Mouse (Mus musculus): ENCODE measurements at regions not wholly inside any gene's neighbourhood (a gene's known extent, or its start where the extent isn't known, plus 50 kb on each side); places are given as distances from the start of the nearest gene placed in this dataset.
A peak's percentile ranks its signal among the peaks of the same experiment; 100 is the strongest.
"Not testable (repeated sequence)": the region's sequence is repeated elsewhere in the genome, so short reads cannot be mapped to it uniquely, and the experiment has no call there.

DNA sequence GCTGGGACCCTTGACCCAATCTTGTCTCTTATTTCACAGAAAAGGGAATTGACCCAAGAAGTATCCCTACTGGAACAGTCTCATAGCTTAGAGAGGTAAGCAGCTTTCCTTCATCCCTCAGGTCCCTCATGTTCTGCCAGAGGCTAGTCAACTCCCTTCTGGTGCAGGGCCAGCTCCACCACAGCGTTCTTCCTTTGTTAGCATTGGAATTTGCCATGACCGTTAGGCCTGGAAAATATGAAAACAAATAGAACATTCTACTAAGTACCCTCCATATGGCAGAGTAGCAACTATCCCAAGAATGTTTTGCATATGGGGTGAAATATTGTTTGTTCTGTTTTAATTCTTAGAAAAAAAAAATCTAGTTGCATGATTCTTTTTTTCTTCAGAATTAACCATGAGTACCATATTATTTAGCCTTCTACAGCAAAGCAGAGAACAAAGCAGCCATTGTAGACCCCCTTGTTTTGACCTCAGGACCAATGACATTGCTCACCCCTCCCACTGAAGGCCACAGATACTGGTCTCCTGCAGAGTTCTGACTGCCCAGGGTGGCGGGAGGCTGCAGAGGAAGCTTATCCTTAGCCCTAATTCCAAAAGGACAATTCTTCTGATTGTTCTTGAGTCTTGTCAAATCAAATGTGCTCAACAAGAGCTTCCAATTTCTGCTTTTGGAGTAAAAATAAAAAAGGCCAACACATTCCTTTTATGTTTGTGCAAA, 78.1 kb upstream of the Ehbp1 start:
- DNase-seq (ENCODE audit: extremely low spot score, low spot score): no peak
- WGBS: 53% methylated on average over 3 of the region's 3 CpGs

DNA sequence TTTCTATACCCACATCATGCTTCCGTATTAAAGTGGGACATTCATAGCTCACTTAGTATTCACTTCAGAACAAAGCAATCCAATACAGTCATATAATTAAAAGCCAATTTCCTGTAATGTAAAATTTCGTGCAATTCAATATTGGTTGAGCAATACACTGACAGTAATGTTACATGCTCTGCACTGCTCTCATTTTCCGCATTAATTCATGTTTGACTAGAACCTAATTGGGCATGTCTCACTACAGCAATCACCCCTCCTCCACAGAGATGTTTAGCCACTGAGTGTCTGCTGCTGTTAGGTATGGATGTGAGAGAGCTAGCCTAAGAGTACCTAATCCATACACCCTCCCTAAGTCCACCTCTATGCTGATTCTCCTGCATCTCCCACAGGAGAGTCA, 79.7 kb upstream of the Ehbp1 start:
- H3K27ac ChIP-seq: no peak overlapping the region
- peaks cover 5% of the 10 kb centered on the region for H3K4me1 ChIP-seq
- 93% methylated on average over 3 of the region's 3 CpGs for WGBS

More for the DNA sequence above, 78.1 kb upstream of the Ehbp1 start:
- Histone ChIP-seq H3K27ac (no peak overlapping the region), H3K4me1 (peaks cover 5% of the 10 kb centered on the region), H3K4me3 (no peak overlapping the region), H3K9me3 (no peaks in the 10 kb centered on the region; the same call in 1 of the 2 replicates), H3K36me3 (replicated peaks) (no peaks in the 10 kb centered on the region), H3K27me3 (ENCODE audit: poor library complexity, severe bottlenecking) (no peaks in the 10 kb centered on the region)

DNA sequence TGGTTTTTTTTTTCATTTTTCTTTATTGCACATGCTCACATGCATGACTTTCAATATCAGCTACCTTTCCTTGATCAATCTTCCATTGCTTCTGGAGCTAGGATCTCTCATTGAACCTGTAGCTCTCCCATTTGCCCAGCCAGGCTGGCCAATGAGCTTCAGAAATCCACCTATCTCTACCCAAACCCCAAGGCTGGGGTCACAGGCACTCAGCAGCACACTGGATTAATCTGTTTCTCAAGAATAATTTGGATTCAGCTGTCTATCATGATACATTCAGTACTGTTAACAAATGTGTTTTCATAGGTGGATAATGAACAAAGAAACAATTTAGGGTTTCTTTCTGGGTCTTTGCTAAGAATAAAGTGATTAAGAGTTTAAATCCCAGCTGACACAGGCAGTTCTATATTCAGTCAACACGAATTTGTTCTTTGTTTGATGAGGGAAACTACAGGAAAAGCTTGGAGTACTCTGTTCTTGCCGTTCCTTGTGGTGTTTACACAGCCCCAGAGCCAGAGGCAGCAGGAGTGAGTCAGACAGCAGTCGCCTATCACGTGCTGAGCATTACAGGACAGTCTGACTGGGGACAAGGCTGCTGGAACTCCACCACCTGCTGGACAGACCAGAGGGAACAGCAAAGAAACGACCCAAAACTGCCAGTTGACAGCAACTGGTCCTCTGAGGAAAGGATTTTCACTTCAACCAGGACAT, 74.6 kb upstream of the Tmem17 start:
- H3K27ac ChIP-seq: no peak overlapping the region
- H3K4me3 ChIP-seq: no peak overlapping the region
- DNase-seq (ENCODE audit: extremely low spot score, low spot score): peak; percentile 18
- 20% methylated on average over 5 of the region's 5 CpGs for WGBS
- H3K4me1 ChIP-seq: no peaks in the 10 kb centered on the region
- no peaks in the 10 kb centered on the region for H3K9me3 ChIP-seq
- no peaks in the 10 kb centered on the region for H3K27me3 ChIP-seq (ENCODE audit: poor library complexity, severe bottlenecking)
- no peaks in the 10 kb centered on the region for H3K36me3 ChIP-seq (replicated peaks)

More for the DNA sequence above, 79.7 kb upstream of the Ehbp1 start:
- DNase-seq (ENCODE audit: extremely low spot score, low spot score): no peak
- Histone ChIP-seq H3K9me3 (no peaks in the 10 kb centered on the region; the same call in 1 of the 2 replicates), H3K27me3 (ENCODE audit: poor library complexity, severe bottlenecking) (no peaks in the 10 kb centered on the region), H3K4me3 (no peak overlapping the region), H3K36me3 (replicated peaks) (no peaks in the 10 kb centered on the region)

DNA sequence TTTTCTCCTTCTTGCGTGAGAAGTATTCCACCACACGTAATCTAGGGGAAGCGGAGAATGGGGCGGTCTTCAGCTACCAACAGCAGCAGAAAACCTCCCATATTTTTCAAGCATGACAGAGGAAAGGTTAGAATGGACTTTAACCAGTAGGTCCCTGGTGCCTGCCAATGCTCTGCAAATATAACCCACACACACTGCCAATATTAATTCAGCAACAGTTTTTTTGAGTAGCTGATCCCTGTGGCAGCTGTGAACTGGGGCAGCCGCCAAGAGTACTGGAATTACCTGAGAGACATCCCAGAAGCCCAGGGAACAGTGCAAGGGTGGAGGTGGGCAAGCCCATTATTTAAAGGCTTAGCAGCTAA, 74.1 kb upstream of the Tmem17 start:
- Histone ChIP-seq H3K36me3 (replicated peaks) (no peaks in the 10 kb centered on the region), H3K4me1 (no peaks in the 10 kb centered on the region), H3K4me3 (no peak overlapping the region), H3K9me3 (no peaks in the 10 kb centered on the region), H3K27ac (no peak overlapping the region), H3K27me3 (ENCODE audit: poor library complexity, severe bottlenecking) (no peaks in the 10 kb centered on the region)
- WGBS: 86% methylated on average over 5 of the region's 5 CpGs
- no peak for DNase-seq (ENCODE audit: extremely low spot score, low spot score)

DNA sequence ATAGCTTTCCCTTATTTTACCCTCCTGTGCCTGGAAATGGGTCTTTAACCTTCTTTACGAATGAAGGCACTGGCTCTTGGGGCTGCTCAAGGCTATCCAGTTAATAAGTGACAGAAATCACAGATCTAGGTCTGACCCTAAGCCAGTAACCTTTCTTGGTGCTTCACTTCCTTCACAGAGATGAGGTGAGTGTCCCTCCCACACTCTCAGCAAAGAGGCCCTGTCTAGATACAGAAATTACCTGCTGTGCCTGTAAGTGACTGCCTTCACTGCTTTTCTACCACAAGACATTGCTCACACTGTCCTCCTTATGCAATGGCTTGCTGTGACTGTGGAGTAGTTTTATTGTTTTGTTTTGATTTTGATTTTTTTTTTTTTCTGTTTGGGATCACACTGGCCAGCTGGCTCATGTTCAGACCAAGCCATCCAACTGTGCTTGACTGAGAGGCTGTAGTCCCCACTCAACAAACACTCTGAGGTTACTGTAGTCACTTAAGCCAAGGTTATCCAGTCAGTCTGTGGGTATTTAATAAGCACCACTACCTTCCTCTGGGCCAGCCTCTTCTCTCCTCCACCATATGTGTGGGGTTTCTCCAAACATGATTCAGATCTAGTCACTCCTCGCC, 73.3 kb upstream of the Tmem17 start:
- Histone ChIP-seq H3K4me1 (no peaks in the 10 kb centered on the region), H3K4me3 (no peak overlapping the region), H3K36me3 (replicated peaks) (no peaks in the 10 kb centered on the region), H3K27me3 (ENCODE audit: poor library complexity, severe bottlenecking) (no peaks in the 10 kb centered on the region), H3K9me3 (no peaks in the 10 kb centered on the region), H3K27ac (no peak overlapping the region)
- 84% methylated on average over 2 of the region's 2 CpGs for WGBS
- DNase-seq (ENCODE audit: extremely low spot score, low spot score): no peak

DNA sequence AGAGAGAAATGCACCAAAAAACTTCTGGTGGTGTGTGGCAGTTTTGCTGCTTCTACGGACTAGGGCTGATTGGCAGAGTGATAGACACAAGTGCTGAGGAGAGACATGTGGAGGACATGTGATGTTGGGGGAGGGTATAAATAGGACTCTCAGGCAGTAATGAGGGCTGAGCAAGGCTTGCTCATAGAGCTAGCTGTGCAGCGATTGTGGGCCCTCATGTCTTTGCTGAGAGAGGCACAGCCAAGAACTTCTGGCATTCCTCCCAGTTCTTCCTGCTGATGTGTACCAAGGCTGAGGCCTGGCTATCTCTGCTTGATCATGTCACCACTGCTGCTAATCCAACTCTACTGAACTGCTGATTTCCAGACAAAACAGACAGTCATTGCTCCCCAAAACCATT, 71.4 kb upstream of the Tmem17 start:
- no peaks in the 10 kb centered on the region for H3K27me3 ChIP-seq (ENCODE audit: poor library complexity, severe bottlenecking)
- no peak overlapping the region for H3K27ac ChIP-seq
- no peak for DNase-seq (ENCODE audit: extremely low spot score, low spot score)
- no peaks in the 10 kb centered on the region for H3K4me1 ChIP-seq
- H3K4me3 ChIP-seq: no peak overlapping the region
- H3K36me3 ChIP-seq (replicated peaks): no peaks in the 10 kb centered on the region
- 93% methylated on average over 2 of the region's 2 CpGs for WGBS
- no peaks in the 10 kb centered on the region for H3K9me3 ChIP-seq

DNA sequence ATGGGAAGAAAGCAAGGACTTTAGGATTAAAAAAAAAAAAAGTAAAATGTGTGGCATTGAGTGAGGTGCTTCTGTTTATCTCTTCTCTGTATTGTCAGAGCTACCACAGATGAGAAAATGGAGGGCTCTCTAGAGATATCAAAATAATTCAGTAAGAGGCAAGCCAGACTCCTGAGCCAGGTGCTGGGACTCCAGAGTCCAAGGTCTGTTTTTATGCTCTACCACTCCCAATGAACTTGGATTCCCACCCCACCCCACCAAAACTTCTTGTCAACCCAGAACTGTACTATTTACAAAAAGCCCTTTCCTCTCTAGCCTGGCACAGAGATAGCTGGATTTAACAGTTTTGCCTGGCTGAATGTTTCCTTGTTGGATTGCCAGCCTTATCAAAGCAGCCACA, 58.7 kb upstream of the Tmem17 start:
- H3K4me1 ChIP-seq: no peaks in the 10 kb centered on the region
- no peak for DNase-seq (ENCODE audit: extremely low spot score, low spot score)
- no peaks in the 10 kb centered on the region for H3K36me3 ChIP-seq (replicated peaks)
- H3K9me3 ChIP-seq: no peaks in the 10 kb centered on the region
- no peaks in the 10 kb centered on the region for H3K27me3 ChIP-seq (ENCODE audit: poor library complexity, severe bottlenecking)
- no peak overlapping the region for H3K27ac ChIP-seq
- H3K4me3 ChIP-seq: no peak overlapping the region

DNA sequence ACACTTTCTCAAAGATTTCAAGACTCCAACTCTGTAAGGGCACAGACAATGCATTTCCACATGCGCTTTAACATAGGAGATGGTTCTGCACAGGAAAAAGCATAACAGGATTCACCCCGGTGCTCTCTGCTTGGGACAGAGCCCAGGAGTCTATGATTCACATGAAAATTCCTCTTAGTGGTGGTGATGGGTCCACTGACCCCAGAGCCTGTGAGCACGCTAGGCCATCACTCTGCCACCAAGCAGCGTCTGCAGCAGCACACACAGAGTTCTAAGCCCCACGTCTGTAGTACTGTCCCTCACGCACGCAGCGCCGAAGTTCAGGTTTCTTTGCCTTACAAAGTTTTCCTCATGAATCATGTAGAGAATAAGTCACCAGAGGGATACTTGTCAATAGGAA, 55.6 kb upstream of the Tmem17 start:
- Histone ChIP-seq H3K4me3 (no peak overlapping the region), H3K27ac (no peak overlapping the region), H3K9me3 (no peaks in the 10 kb centered on the region), H3K4me1 (peaks cover 9% of the 10 kb centered on the region), H3K36me3 (replicated peaks) (no peaks in the 10 kb centered on the region), H3K27me3 (ENCODE audit: poor library complexity, severe bottlenecking) (no peaks in the 10 kb centered on the region)
- DNase-seq (ENCODE audit: extremely low spot score, low spot score): no peak
- WGBS: 94% methylated on average over 9 of the region's 9 CpGs

DNA sequence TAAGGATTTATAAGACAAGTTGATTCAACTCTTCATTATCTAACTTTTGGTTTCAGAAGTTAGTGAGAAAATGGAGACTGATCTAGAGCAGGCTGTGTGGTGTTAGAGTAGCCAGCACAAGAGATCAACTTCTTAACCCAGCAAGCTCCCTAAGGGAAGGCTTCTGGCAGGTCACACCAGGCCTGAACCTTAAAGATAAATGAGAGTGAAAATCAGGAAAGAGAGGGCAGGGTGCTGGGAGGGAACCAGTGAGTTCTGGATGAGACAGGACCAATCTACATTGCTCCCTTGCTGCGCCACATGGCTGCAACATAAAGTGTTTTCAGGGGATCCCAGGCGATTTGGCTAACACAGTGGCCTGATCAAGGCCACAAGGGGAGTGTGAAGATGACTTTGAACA, 54.7 kb upstream of the Tmem17 start:
- Histone ChIP-seq H3K27me3 (ENCODE audit: poor library complexity, severe bottlenecking) (no peaks in the 10 kb centered on the region), H3K27ac (no peak overlapping the region), H3K36me3 (replicated peaks) (no peaks in the 10 kb centered on the region), H3K9me3 (no peaks in the 10 kb centered on the region), H3K4me1 (peaks cover 9% of the 10 kb centered on the region), H3K4me3 (no peak overlapping the region)
- no peak for DNase-seq (ENCODE audit: extremely low spot score, low spot score)
- WGBS: 94% methylated on average over 2 of the region's 2 CpGs

DNA sequence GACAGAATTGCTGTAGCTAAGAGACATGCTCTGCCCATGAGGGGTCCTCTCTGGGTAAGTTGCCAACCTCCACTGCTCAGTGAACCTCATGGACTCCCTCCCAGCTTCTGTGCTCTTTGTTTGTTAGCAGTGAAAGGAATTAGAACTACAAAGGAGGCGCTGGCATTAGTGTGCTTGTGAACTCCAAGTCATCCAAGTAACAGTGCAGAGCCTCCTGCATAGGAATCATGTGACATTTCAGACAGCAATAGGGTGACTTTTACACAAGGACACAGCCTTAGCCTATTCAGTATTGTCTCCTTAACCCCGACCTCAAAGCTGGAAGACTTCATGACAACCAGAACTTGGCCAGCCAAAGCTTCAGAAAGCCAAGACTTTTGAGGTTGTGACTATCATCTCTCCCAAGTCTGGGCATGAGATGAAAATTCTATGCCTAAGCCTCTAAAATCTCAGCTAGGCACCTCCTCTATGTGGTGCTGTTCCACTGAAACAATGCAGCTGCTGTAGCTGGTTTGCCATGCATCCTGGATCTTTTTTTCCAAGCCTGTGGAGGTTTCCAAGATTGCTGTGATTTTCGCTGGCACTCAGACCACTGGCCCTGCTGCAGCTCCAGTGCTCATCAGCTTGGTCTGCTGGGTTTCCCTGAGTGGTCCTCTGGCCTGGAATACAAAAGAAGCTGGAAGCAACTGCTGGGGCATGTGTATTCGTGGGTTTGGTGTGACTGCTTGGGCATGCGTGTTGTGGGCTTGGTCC, 52.8 kb upstream of the Tmem17 start:
- H3K4me1 ChIP-seq: peaks cover 9% of the 10 kb centered on the region
- DNase-seq (ENCODE audit: extremely low spot score, low spot score): no peak
- no peaks in the 10 kb centered on the region for H3K36me3 ChIP-seq (replicated peaks)
- H3K27ac ChIP-seq: peak overlapping the region; percentile 2; the same call in 1 of the 2 replicates
- 74% methylated on average over 5 of the region's 5 CpGs for WGBS
- H3K9me3 ChIP-seq: no peaks in the 10 kb centered on the region
- H3K27me3 ChIP-seq (ENCODE audit: poor library complexity, severe bottlenecking): no peaks in the 10 kb centered on the region
- no peak overlapping the region for H3K4me3 ChIP-seq

DNA sequence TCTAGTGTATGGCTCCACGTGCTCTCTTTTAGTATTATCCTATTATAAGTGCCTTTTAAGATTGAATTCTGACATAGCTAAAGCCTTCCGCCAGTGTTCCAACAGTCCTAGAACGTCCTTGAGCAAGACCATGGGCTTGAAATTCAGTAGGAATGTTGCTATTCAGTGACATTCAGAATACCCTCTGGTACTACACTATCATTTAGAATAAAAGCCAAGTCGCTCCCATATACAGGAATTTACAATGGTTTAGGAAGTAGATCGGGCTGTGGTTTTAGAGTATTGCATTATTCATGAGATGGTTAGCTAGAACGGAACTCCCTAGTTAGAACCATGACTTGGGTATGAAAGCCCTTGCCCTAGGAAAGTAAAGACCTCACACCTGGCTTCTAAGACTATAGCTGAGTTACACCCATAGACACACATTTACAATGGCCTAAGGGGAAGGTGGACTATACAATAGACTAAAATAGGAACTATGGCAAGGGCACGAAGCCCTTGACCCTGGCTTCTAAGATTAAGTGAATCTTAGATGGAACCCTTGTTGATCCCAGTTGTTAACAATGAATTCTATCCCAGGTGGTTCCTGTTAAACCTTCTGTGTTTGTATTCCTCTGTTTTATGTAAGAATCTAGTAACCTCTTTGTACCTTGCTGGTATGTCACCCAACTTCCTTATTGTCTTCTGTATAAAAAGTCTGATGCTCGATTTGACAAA, 50.7 kb upstream of the Tmem17 start:
- 88% methylated on average over 8 of the region's 8 CpGs for WGBS
- DNase-seq (ENCODE audit: extremely low spot score, low spot score); H3K27ac ChIP-seq; H3K27me3 ChIP-seq (ENCODE audit: poor library complexity, severe bottlenecking); H3K36me3 ChIP-seq (replicated peaks); H3K9me3 ChIP-seq; H3K4me1 ChIP-seq; H3K4me3 ChIP-seq: not testable (repeated sequence)

Measured in forebrain, embryonic 10.5 days (tissue).